Mouse (Mus musculus): ENCODE data around the gene Txndc2. TPM values are rescaled to one million over a fixed set of nuclear protein-coding genes. Genes with fewer than 3 reads are reported as not detected.

Txndc2 gene
- not detected for polyA plus RNA-seq (2017; shearing (Covaris generic))

GRCm38 (mm10) chr17:65641734-65642218, at the start of gene Txndc2:
Gene Txndc2 (minus strand): TSS chr17:65642168.

DNA sequence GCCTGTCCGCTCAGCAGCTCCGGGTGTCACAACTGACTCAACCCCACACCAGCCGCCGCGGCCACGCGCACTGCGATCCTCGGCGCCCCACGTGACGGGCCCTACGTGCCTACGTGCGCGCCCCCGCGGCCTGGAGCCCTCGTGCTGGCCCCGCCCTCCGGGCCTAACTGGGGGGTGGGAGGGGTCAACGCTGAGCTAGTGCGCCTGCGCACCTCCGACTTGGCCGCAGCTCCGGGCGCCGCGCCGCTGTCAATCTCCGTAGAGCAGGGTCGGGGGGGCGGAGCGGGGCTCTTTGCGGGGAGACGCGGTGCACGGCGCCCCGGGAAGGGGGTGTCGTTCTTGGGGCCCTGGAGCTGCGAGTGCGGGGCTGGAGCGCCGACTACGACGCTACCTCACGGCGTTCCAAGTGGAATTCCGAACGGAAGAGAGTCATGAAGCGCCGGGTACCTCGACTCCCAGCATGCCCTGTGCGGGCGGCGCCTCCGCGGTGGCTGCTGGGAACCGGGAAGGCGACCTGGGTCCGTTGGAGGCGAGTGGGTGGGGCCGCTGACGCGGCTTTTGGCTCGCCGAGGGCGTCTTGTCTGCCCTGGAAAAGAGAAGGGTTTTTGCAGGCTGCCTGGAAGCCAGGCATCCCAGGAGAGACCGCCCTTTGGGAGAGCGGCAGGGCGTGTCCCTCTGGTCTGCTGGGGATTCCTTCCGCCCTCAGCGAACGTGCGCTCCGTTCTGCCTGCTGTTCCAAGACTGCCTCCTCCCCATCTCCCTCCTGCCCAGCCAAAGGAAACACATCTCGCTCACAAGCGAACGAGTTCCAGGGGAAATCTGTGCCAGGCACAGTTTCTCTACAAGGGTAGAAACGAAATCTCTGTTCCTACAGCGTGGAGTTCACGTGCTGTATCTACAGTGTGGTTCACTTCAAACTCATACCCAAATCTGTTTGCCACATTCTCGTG, 28.2 kb downstream of the Txndc2 start, which contains the start of gene Vapa:
Gene Vapa (minus strand): TSS at position 93 of the 950 bp plus-strand sequence.

Other genes starting within 250 kb of the Txndc2 start
- under 1 TPM; 0.23 to 0.36 TPM for gene Tmem232, start 101.4 kb downstream of the Txndc2 start, polyA plus RNA-seq (2017; shearing (Covaris generic))
- gene Vapa, start 28.6 kb downstream of the Txndc2 start, polyA plus RNA-seq (2017; shearing (Covaris generic)), result 100 to 1,000 TPM; 189 to 224 TPM
- gene Rab31, start 130.6 kb upstream of the Txndc2 start, polyA plus RNA-seq (2017; shearing (Covaris generic)), result 1 to 10 TPM; 2.8 to 4.7 TPM
- gene Ppp4r1, start 140.4 kb upstream of the Txndc2 start, polyA plus RNA-seq (2017; shearing (Covaris generic)), result 10 to 100 TPM; 57.7 to 62.6 TPM
- gene Ralbp1, start 243.6 kb upstream of the Txndc2 start, polyA plus RNA-seq (2017; shearing (Covaris generic)), result 100 to 1,000 TPM; 122 to 143 TPM